In the genomic region with DNA sequence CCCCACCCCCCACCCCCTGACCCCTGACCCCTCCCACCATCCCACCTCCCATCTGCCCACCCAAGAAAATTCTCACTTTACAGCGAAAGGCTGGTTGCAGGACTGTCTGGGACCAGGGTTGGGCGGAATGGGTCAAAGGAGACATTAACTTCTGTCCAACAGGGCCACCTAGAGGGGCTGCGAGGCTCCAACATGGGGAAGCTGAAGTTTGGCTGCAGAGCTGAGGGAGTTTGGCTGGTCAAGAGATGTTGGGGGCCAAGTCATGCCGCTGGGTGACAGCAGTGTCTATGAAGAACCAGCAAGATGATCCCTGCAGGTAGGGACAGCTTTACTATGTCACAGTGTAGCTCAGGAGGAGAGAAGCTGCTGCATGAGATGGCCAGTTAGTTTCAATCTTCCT, we compare ENCODE assay signal across 9 mouse cellular contexts. TPM values are rescaled to one million over a fixed set of nuclear protein-coding genes. Genes with fewer than 3 reads are reported as not detected.
DNase-seq lines count a peak whose midpoint lies in the region; ATAC-seq and TF ChIP-seq lines count a peak whose summit lies in the region.
"Had no signal": no experiment of that assay in that cellular context is flagged by ENCODE, and none has a peak within 500 bp of the region (broad histone marks: within the 10 kb centered on the region; RNA-seq: fewer than 3 reads in every experiment).

No protein-coding gene starts in this region.

- H3K9ac ChIP-seq in forebrain, postnatal 0 days, result no peak overlapping the region
- no peak overlapping the region for H3K9ac ChIP-seq in forebrain, embryonic 11.5 days (ENCODE audit: low read length)
- H3K9ac ChIP-seq in intestine, embryonic 16.5 days (ENCODE audit: low read depth, low read length), result no peak overlapping the region

- H3K27me3 ChIP-seq in forebrain, postnatal 0 days (ENCODE audit: insufficient read depth, low read length), result no peaks in the 10 kb centered on the region
- no peaks in the 10 kb centered on the region for H3K27me3 ChIP-seq in forebrain, embryonic 11.5 days (ENCODE audit: control insufficient read depth, insufficient read depth, low read length)
- no peaks in the 10 kb centered on the region for H3K27me3 ChIP-seq in intestine, embryonic 16.5 days (replicated peaks; ENCODE audit: control insufficient read depth, insufficient read depth, low read length)

- WGBS in forebrain, postnatal 0 days, result 54% methylated on average over 4 of the region's 4 CpGs
- 35% methylated on average over 4 of the region's 4 CpGs for WGBS in forebrain, embryonic 11.5 days
- WGBS in intestine, embryonic 16.5 days, result 49% methylated on average over 4 of the region's 4 CpGs

- no peaks in the 10 kb centered on the region for H3K4me1 ChIP-seq in forebrain, postnatal 0 days (ENCODE audit: insufficient read depth)
- peaks cover 6% of the 10 kb centered on the region; the same call in 1 of the 2 replicates for H3K4me1 ChIP-seq in forebrain, embryonic 11.5 days (replicated peaks; ENCODE audit: control insufficient read depth, insufficient read depth, low read length)
- 0 out of 2 replicates have a peak, but pooled peaks cover 3% of the 10 kb centered on the region for H3K4me1 ChIP-seq in intestine, embryonic 16.5 days (ENCODE audit: control insufficient read depth, insufficient read depth, low read length)

- no peaks in the 10 kb centered on the region for H3K36me3 ChIP-seq in forebrain, postnatal 0 days (ENCODE audit: insufficient read depth)
- no peaks in the 10 kb centered on the region for H3K36me3 ChIP-seq in forebrain, embryonic 11.5 days (ENCODE audit: control insufficient read depth, insufficient read depth, low read length)
- H3K36me3 ChIP-seq in intestine, embryonic 16.5 days (ENCODE audit: control insufficient read depth, insufficient read depth, low read length), result no peaks in the 10 kb centered on the region

- no peaks in the 10 kb centered on the region for H3K9me3 ChIP-seq in forebrain, postnatal 0 days (ENCODE audit: low read length)
- no peaks in the 10 kb centered on the region for H3K9me3 ChIP-seq in forebrain, embryonic 11.5 days (ENCODE audit: control insufficient read depth, low read length)
- H3K9me3 ChIP-seq in intestine, embryonic 16.5 days (ENCODE audit: control insufficient read depth, low read length), result no peaks in the 10 kb centered on the region

- no peak overlapping the region for H3K4me3 ChIP-seq in forebrain, postnatal 0 days (ENCODE audit: low read depth, low read length)
- no peak overlapping the region for H3K4me3 ChIP-seq in forebrain, embryonic 11.5 days (ENCODE audit: low read depth, low read length)
- no peak overlapping the region for H3K4me3 ChIP-seq in intestine, embryonic 16.5 days (ENCODE audit: low read length)
- H3K4me3 ChIP-seq: erythroblast, embryonic 14.5 days had no signal

- TF ChIP-seq CTCF in forebrain, postnatal 0 days (IDR thresholded peaks at IDR 0.05; ENCODE audit: low read depth), result peak; percentile 30

- DNase-seq in forebrain, postnatal 0 days, result no peak
- no peak for DNase-seq in forebrain, embryonic 11.5 days (ENCODE audit: low spot score)
- DNase-seq in right cerebral cortex, postnatal 10 days (ENCODE audit: low spot score in 2 of 2), result peak; percentile 52 to 63
- no peak for DNase-seq in right cerebral cortex, adult 18-20 months
- DNase-seq in cerebellum, postnatal 10 days, result peak; percentile 44 to 47
- DNase-seq in layer of hippocampus, adult 9-11 months, result peak; percentile 23
- peak; percentile 33 for DNase-seq in retina, embryonic 14.5 days (ENCODE audit: low spot score)

- H3K4me2 ChIP-seq in forebrain, postnatal 0 days (ENCODE audit: low read depth), result no peak overlapping the region
- H3K4me2 ChIP-seq in forebrain, embryonic 11.5 days (ENCODE audit: low read depth, low read length, severe bottlenecking), result no peak overlapping the region
- H3K4me2 ChIP-seq in intestine, embryonic 16.5 days (ENCODE audit: low read depth, low read length), result no peak overlapping the region

- H3K27ac ChIP-seq in forebrain, postnatal 0 days (ENCODE audit: low read depth, low read length), result no peak overlapping the region
- H3K27ac ChIP-seq in forebrain, embryonic 11.5 days (ENCODE audit: low read depth, low read length), result no peak overlapping the region
- H3K27ac ChIP-seq in intestine, embryonic 16.5 days (ENCODE audit: low read length), result no peak overlapping the region

- peak; percentile 48 for ATAC-seq in forebrain, postnatal 0 days
- ATAC-seq in forebrain, embryonic 11.5 days (replicated peaks; ENCODE audit: low FRiP score), result no peak
- no peak for ATAC-seq in intestine, embryonic 16.5 days

RNA-seq across cellular contexts. Expression of gene Gpr155, which starts 32.9 kb away (rescaled TPM):
- 12.5 and 20.0 TPM in 2 replicates for total RNA-seq in forebrain, postnatal 0 days (2014; rRNA removed)
- 6.2 and 12.5 TPM in 2 replicates for polyA plus RNA-seq in forebrain, postnatal 0 days (2015; fragmentation: Nextera tagmentation; extraction: Ambion mirVana)
- 2.6 and 2.7 TPM in 2 replicates for polyA plus RNA-seq in forebrain, embryonic 11.5 days (2014; fragmentation: Nextera tagmentation; extraction: Ambion mirVana)
- 15.1 and 17.5 TPM in 2 replicates for polyA plus RNA-seq in intestine, embryonic 16.5 days (2015; fragmentation: Nextera tagmentation; extraction: Ambion mirVana)

Comparison
In these comparisons a context has a peak if more than half of its experiments do, and no peak if none do; other contexts are left out.
1. DNase-seq: peak in right cerebral cortex, postnatal 10 days (2 of 2), cerebellum, postnatal 10 days (2 of 2), layer of hippocampus, adult 9-11 months (single experiment) and retina, embryonic 14.5 days (single experiment); none in forebrain, postnatal 0 days (single experiment), forebrain, embryonic 11.5 days (single experiment) and right cerebral cortex, adult 18-20 months (single experiment).